ENCODE assay signal across 17 mouse cellular contexts in genomic region chr6:114428831-114429230, GRCm38 (mm10). TPM values are rescaled to one million over a fixed set of nuclear protein-coding genes. Genes with fewer than 3 reads are reported as not detected.
DNase-seq lines count a peak whose midpoint lies in the region; ATAC-seq and TF ChIP-seq lines count a peak whose summit lies in the region.
"Had no signal": no experiment of that assay in that cellular context is flagged by ENCODE, and none has a peak within 500 bp of the region (broad histone marks: within the 10 kb centered on the region; RNA-seq: fewer than 3 reads in every experiment).

No protein-coding gene starts in this region.

- H3K4me1 ChIP-seq in lung, postnatal 0 days (ENCODE audit: insufficient read depth, low read depth, low read length): no peaks in the 10 kb centered on the region
- H3K4me1 ChIP-seq in kidney, postnatal 0 days (replicated peaks; ENCODE audit: insufficient read depth, low read length): no peaks in the 10 kb centered on the region
- H3K4me1 ChIP-seq: stomach, embryonic 15.5 days had no signal

- peak; percentile 25; the same call in 1 of the 2 replicates for TF ChIP-seq CTCF in lung, postnatal 0 days (IDR thresholded peaks at IDR 0.05)
- no peak for TF ChIP-seq CTCF in kidney, postnatal 0 days (IDR thresholded peaks at IDR 0.05; ENCODE audit: low read depth)

- ATAC-seq in lung, postnatal 0 days: peak; percentile 60
- no peak for ATAC-seq in kidney, postnatal 0 days (replicated peaks; ENCODE audit: low FRiP score, low read depth)
- ATAC-seq: forebrain, embryonic 15.5 days; midbrain, embryonic 16.5 days had no signal

- TF ChIP-seq EP300 in lung, postnatal 0 days (IDR thresholded peaks at IDR 0.05): peak; percentile 37; the same call in 1 of the 2 replicates

- no peaks in the 10 kb centered on the region for H3K36me3 ChIP-seq in lung, postnatal 0 days (ENCODE audit: insufficient read depth, low read length)
- H3K36me3 ChIP-seq in kidney, postnatal 0 days (ENCODE audit: insufficient read depth, low read length): no peaks in the 10 kb centered on the region
- H3K36me3 ChIP-seq: forebrain, embryonic 15.5 days; stomach, embryonic 15.5 days had no signal

- no peak overlapping the region for H3K27ac ChIP-seq in lung, postnatal 0 days (ENCODE audit: low read length)
- no peak overlapping the region for H3K27ac ChIP-seq in kidney, postnatal 0 days
- H3K27ac ChIP-seq: forebrain, embryonic 15.5 days; stomach, embryonic 15.5 days had no signal

- H3K4me3 ChIP-seq in lung, postnatal 0 days (ENCODE audit: low read depth, low read length): no peak overlapping the region
- no peak overlapping the region for H3K4me3 ChIP-seq in kidney, postnatal 0 days (replicated peaks; ENCODE audit: low read depth, low read length)
- H3K4me3 ChIP-seq: forebrain, embryonic 15.5 days; stomach, embryonic 15.5 days had no signal

- no peak overlapping the region for H3K4me2 ChIP-seq in lung, postnatal 0 days (replicated peaks; ENCODE audit: low read depth, low read length)
- H3K4me2 ChIP-seq in kidney, postnatal 0 days (ENCODE audit: low read length): no peak overlapping the region
- H3K4me2 ChIP-seq: forebrain, embryonic 15.5 days; liver, embryonic 11.5 days; stomach, embryonic 15.5 days had no signal

- peak; percentile 10 for DNase-seq in adrenal gland, adult 2 months
- DNase-seq in adrenal gland, postnatal 10 days: no peak
- peak; percentile 11 for DNase-seq in lung, postnatal 0 days (ENCODE audit: low spot score)
- DNase-seq in lung, adult 18-20 months: no peak
- DNase-seq in kidney, postnatal 0 days (ENCODE audit: low spot score): peak; percentile 50
- peak; percentile 15 to 46 for DNase-seq in lung, postnatal 4 days
- no peak for DNase-seq in urinary bladder, postnatal 25 days (ENCODE audit: low spot score)
- DNase-seq in spleen, postnatal 4 days (ENCODE audit: low spot score in 2 of 2): no peak
- DNase-seq: cerebellum, postnatal 14 days; heart, postnatal 10 days; left cerebral cortex, postnatal 4 days; retina, postnatal 1 day had no signal

- WGBS in lung, postnatal 0 days: 53% methylated on average over 16 of the region's 16 CpGs
- 27% methylated on average over 16 of the region's 16 CpGs for WGBS in kidney, postnatal 0 days

- no peak overlapping the region for H3K9ac ChIP-seq in lung, postnatal 0 days (replicated peaks; ENCODE audit: low read depth)
- no peak overlapping the region for H3K9ac ChIP-seq in kidney, postnatal 0 days (ENCODE audit: low read depth, low read length)
- H3K9ac ChIP-seq: forebrain, embryonic 15.5 days; stomach, embryonic 15.5 days had no signal

- no peaks in the 10 kb centered on the region for H3K9me3 ChIP-seq in lung, postnatal 0 days (ENCODE audit: low read length)
- H3K9me3 ChIP-seq in kidney, postnatal 0 days (replicated peaks; ENCODE audit: low read length): no peaks in the 10 kb centered on the region
- H3K9me3 ChIP-seq: forebrain, embryonic 15.5 days; stomach, embryonic 15.5 days had no signal

- 0 out of 2 replicates have a peak, but pooled peaks cover 4% of the 10 kb centered on the region for H3K27me3 ChIP-seq in lung, postnatal 0 days (replicated peaks; ENCODE audit: insufficient read depth, low read length)
- H3K27me3 ChIP-seq in kidney, postnatal 0 days (ENCODE audit: insufficient read depth, low read length): no peaks in the 10 kb centered on the region
- H3K27me3 ChIP-seq: forebrain, embryonic 15.5 days; stomach, embryonic 15.5 days had no signal

RNA-seq across cellular contexts. Expression of gene Hrh1, which starts 31.1 kb away (rescaled TPM):
- 1 to 10 TPM; 1.2 to 1.7 TPM for total RNA-seq in adrenal gland, adult 2 months (2021)
- polyA plus RNA-seq in adrenal gland, adult 2 months (2012; rRNA removed): 0.63 and 0.80 TPM in 2 replicates
- under 1 TPM; 0.84 to 0.97 TPM for total RNA-seq in adrenal gland, postnatal 10 days (2021)
- 0.05 and 0.19 TPM in 2 replicates for polyA plus RNA-seq in lung, postnatal 0 days (2015; fragmentation: Nextera tagmentation; extraction: Ambion mirVana)
- polyA plus RNA-seq in kidney, postnatal 0 days (2015; fragmentation: Nextera tagmentation; extraction: Ambion mirVana): 0.17 and 0.23 TPM in 2 replicates
- total RNA-seq: CH12.LX had no signal

Comparison
In these comparisons a context has a peak if more than half of its experiments do, and no peak if none do; other contexts are left out.
1. DNase-seq: peak in adrenal gland, adult 2 months (single experiment), lung, postnatal 0 days (single experiment), kidney, postnatal 0 days (single experiment) and lung, postnatal 4 days (2 of 2); none in adrenal gland, postnatal 10 days (single experiment), lung, adult 18-20 months (0 of 2), urinary bladder, postnatal 25 days (single experiment) and spleen, postnatal 4 days (0 of 2).